Mouse (Mus musculus): ENCODE data around the gene Mospd3. TPM values are rescaled to one million over a fixed set of nuclear protein-coding genes. Genes with fewer than 3 reads are reported as not detected.

Mospd3 gene
- total and polyA plus RNA-seq, 2 experiments from 2014 or later, result 9.3 to 19.7 TPM

DNA sequence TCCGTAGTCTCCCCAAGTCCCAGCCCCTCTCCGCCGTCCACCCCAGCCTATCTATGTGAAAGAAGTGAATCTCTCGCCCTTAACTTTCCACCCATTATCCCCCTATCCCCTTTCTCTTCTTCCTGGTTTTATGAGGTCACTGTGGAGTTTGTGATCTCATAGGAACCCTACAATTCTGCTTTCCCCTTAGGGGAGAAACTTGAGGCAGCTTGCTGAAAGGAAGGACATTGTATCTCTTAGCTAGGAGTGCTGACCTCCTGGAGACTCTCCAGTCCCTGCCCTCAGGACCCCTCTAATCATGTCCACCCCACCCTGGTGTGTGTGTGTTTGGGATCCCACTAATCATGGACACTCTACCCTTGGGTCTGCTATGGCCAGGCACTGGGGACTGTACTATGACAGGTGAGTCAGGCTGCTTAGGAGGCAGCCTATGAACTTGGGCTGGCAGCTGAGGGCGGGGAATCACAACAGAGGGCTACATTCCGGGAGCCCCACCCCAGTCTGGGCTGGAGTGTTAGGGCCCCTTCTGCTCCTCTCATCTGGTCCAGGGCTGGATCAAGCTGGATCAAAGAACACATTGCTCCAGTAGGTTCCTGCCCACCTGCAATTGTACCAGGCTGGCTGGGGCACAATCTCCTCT lies 29.2 kb upstream of the Mospd3 start:
- Histone ChIP-seq H3K27me3 (ENCODE audit: control insufficient read depth, insufficient read depth, low read length) (no peaks in the 10 kb centered on the region), H3K9me3 (replicated peaks; ENCODE audit: control insufficient read depth, low read length) (no peaks in the 10 kb centered on the region), H3K9ac (replicated peaks; ENCODE audit: low read depth, low read length) (peak overlapping the region; percentile 70), H3K4me1 (ENCODE audit: control insufficient read depth, insufficient read depth) (peaks cover 23% of the 10 kb centered on the region), H3K36me3 (replicated peaks; ENCODE audit: control insufficient read depth, insufficient read depth, low read length) (peaks cover 22% of the 10 kb centered on the region), H3K4me2 (ENCODE audit: low read depth, low read length) (peak overlapping the region; percentile 92), H3K27ac (ENCODE audit: low read depth) (peak overlapping the region; percentile 88), H3K4me3 (ENCODE audit: low read depth, low read length) (peak overlapping the region; percentile 79)
- TF ChIP-seq EP300 (IDR thresholded peaks at IDR 0.05; ENCODE audit: low read depth), result no peak
- no peak for TF ChIP-seq CTCF (IDR thresholded peaks at IDR 0.05; ENCODE audit: low read depth)
- DNase-seq (ENCODE audit: low spot score), result no peak
- no peak for ATAC-seq (ENCODE audit: insufficient read depth, low read depth)
- WGBS, result 18% methylated on average over 6 of the region's 6 CpGs

DNA sequence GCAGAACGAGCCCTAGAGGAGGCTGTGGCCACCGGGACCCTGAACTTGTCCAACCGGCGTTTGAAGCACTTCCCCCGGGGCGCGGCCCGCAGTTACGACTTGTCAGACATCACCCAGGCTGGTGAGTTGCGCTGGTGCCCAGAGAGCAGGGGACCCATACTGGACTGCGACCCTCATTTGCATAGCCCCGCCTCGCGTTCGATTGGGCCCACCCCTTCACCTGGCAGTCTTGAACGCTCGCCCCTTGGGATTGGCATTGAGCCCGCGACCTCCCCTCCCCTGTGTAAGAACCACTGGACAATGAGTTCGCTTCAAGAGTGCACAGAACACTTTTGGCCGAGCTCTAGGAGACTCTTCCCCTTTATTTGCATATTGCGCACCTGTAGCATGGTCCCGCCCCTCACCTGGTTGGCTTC lies 28.5 kb upstream of the Mospd3 start:
- peak overlapping the region; percentile 79 for H3K4me3 ChIP-seq (ENCODE audit: low read depth, low read length)
- ATAC-seq (ENCODE audit: insufficient read depth, low read depth), result peak; percentile 3; the same call in 1 of the 2 replicates
- H3K4me1 ChIP-seq (ENCODE audit: control insufficient read depth, insufficient read depth), result peaks cover 23% of the 10 kb centered on the region
- H3K9me3 ChIP-seq (replicated peaks; ENCODE audit: control insufficient read depth, low read length), result no peaks in the 10 kb centered on the region
- TF ChIP-seq CTCF (IDR thresholded peaks at IDR 0.05; ENCODE audit: low read depth) (no peak), EP300 (IDR thresholded peaks at IDR 0.05; ENCODE audit: low read depth) (no peak)
- H3K36me3 ChIP-seq (replicated peaks; ENCODE audit: control insufficient read depth, insufficient read depth, low read length), result peaks cover 20% of the 10 kb centered on the region
- H3K4me2 ChIP-seq (ENCODE audit: low read depth, low read length), result peak overlapping the region; percentile 92
- WGBS, result under 1% methylated on average over 21 of the region's 23 CpGs
- H3K27me3 ChIP-seq (ENCODE audit: control insufficient read depth, insufficient read depth, low read length), result no peaks in the 10 kb centered on the region
- peak overlapping the region; percentile 70 for H3K9ac ChIP-seq (replicated peaks; ENCODE audit: low read depth, low read length)
- DNase-seq (ENCODE audit: low spot score), result no peak
- H3K27ac ChIP-seq (ENCODE audit: low read depth), result peak overlapping the region; percentile 88

- peak; percentile 97 for ATAC-seq (ENCODE audit: insufficient read depth, low read depth)
These were observed 27.8 kb upstream of the Mospd3 start, which contains the start of the genes Fbxo24, Lrch4 and Gm20605 for GRCm38 (mm10) chr5:137628498-137629305. Gene Fbxo24, minus strand, starts transcription at chr5:137629002. Gene Lrch4, plus strand, starts transcription at chr5:137629121. Gene Gm20605, plus strand, starts transcription at chr5:137629175.

GRCm38 (mm10) chr5:137627991-137628390 lies 27.1 kb upstream of the Mospd3 start:
- Histone ChIP-seq H3K4me1 (ENCODE audit: control insufficient read depth, insufficient read depth) (peaks cover 23% of the 10 kb centered on the region), H3K36me3 (replicated peaks; ENCODE audit: control insufficient read depth, insufficient read depth, low read length) (peaks cover 6% of the 10 kb centered on the region; the same call in 1 of the 2 replicates), H3K9ac (replicated peaks; ENCODE audit: low read depth, low read length) (peak overlapping the region; percentile 66), H3K9me3 (replicated peaks; ENCODE audit: control insufficient read depth, low read length) (no peaks in the 10 kb centered on the region), H3K4me2 (ENCODE audit: low read depth, low read length) (peak overlapping the region; percentile 86), H3K27ac (ENCODE audit: low read depth) (peak overlapping the region; percentile 84), H3K4me3 (ENCODE audit: low read depth, low read length) (peak overlapping the region; percentile 59), H3K27me3 (ENCODE audit: control insufficient read depth, insufficient read depth, low read length) (no peaks in the 10 kb centered on the region)
- no peak for ATAC-seq (ENCODE audit: insufficient read depth, low read depth)
- TF ChIP-seq EP300 (IDR thresholded peaks at IDR 0.05; ENCODE audit: low read depth), result no peak
- TF ChIP-seq CTCF (IDR thresholded peaks at IDR 0.05; ENCODE audit: low read depth), result peak; percentile 7; the same call in 1 of the 2 replicates
- 5% methylated on average over 9 of the region's 9 CpGs for WGBS
- DNase-seq (ENCODE audit: low spot score), result peak; percentile 44

More at GRCm38 (mm10) chr5:137628498-137629305, 27.8 kb upstream of the Mospd3 start, which contains the start of the genes Fbxo24, Lrch4 and Gm20605:
- Histone ChIP-seq H3K27ac (ENCODE audit: low read depth) (peak within 1 kb of the TSS; percentile 88), H3K9me3 (replicated peaks; ENCODE audit: control insufficient read depth, low read length) (no peaks in the 10 kb centered on the region), H3K4me2 (ENCODE audit: low read depth, low read length) (peak within 1 kb of the TSS; percentile 92), H3K4me1 (ENCODE audit: control insufficient read depth, insufficient read depth) (peaks cover 23% of the 10 kb centered on the region), H3K27me3 (ENCODE audit: control insufficient read depth, insufficient read depth, low read length) (no peaks in the 10 kb centered on the region), H3K9ac (replicated peaks; ENCODE audit: low read depth, low read length) (peak within 1 kb of the TSS; percentile 70), H3K4me3 (ENCODE audit: low read depth, low read length) (peak within 1 kb of the TSS; percentile 79), H3K36me3 (replicated peaks; ENCODE audit: control insufficient read depth, insufficient read depth, low read length) (peaks cover 13% of the 10 kb centered on the region)
- peak; percentile 100 for DNase-seq (ENCODE audit: low spot score)
- TF ChIP-seq EP300 (IDR thresholded peaks at IDR 0.05; ENCODE audit: low read depth) (peak; percentile 83; the same call in 1 of the 2 replicates), CTCF (IDR thresholded peaks at IDR 0.05; ENCODE audit: low read depth) (no peak)
- WGBS, result under 1% methylated on average over 45 of the region's 46 CpGs

DNA sequence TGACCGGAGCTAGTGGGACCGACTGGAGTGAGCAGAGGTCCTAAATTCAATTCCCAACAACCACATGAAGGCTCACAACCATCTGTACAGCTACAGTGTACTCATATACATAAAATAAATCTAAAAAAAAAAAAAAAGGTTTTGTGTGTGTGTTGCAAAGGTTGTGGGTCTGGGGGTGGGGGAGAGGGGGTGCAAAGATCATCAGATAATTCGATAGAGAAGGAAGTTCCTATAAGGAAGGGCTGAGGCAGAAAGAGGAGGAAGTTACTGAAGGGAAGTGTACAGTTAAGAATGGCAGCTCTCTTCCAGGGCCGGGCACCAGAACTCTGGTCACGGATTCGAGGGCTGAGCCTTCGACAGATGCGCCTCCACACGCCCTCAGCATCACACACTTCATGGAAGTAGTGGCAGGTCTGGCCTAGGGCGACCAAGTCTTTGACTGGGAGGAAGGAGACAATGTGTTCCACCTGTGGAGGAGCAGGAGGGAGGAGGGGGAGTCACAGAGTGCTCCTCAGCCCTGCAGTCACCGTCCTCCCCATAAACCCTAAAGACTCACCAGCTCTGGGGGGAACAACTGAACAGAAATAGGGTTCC lies 23.2 kb upstream of the Mospd3 start:
- no peak overlapping the region for H3K4me2 ChIP-seq (ENCODE audit: low read depth, low read length)
- no peak overlapping the region for H3K4me3 ChIP-seq (ENCODE audit: low read depth, low read length)
- 73% methylated on average over 11 of the region's 11 CpGs for WGBS
- ATAC-seq (ENCODE audit: insufficient read depth, low read depth) (no peak), DNase-seq (ENCODE audit: low spot score) (no peak)
- 0 out of 2 replicates have a peak, but pooled peaks cover 5% of the 10 kb centered on the region for H3K4me1 ChIP-seq (ENCODE audit: control insufficient read depth, insufficient read depth)
- TF ChIP-seq EP300 (IDR thresholded peaks at IDR 0.05; ENCODE audit: low read depth), result no peak
- TF ChIP-seq CTCF (IDR thresholded peaks at IDR 0.05; ENCODE audit: low read depth), result no peak
- H3K9me3 ChIP-seq (replicated peaks; ENCODE audit: control insufficient read depth, low read length), result no peaks in the 10 kb centered on the region
- no peaks in the 10 kb centered on the region for H3K36me3 ChIP-seq (replicated peaks; ENCODE audit: control insufficient read depth, insufficient read depth, low read length)
- H3K9ac ChIP-seq (replicated peaks; ENCODE audit: low read depth, low read length), result no peak overlapping the region
- H3K27ac ChIP-seq (ENCODE audit: low read depth), result no peak overlapping the region
- H3K27me3 ChIP-seq (ENCODE audit: control insufficient read depth, insufficient read depth, low read length), result no peaks in the 10 kb centered on the region
